Mouse (Mus musculus): ENCODE results near the gene Syt11. TPM values are rescaled to one million over a fixed set of nuclear protein-coding genes. Genes with fewer than 3 reads are reported as not detected.

The Syt11 gene
- polyA plus RNA-seq, 1 experiment from 2014 or later: 204 TPM

GRCm38 (mm10) chr3:88761619-88762018 is 13.3 kb downstream of the Syt11 start:
- Histone ChIP-seq H3K36me3 (replicated peaks) (peaks cover 33% of the 10 kb centered on the region; the same call in 1 of the 2 replicates), H3K9ac (no peak overlapping the region), H3K4me3 (no peak overlapping the region), H3K27me3 (replicated peaks) (no peaks in the 10 kb centered on the region), H3K27ac (no peak overlapping the region), H3K4me1 (peaks cover 32% of the 10 kb centered on the region), H3K9me3 (no peaks in the 10 kb centered on the region), H3K4me2 (no peak overlapping the region)
- WGBS: 95% methylated on average over 19 of the region's 19 CpGs
- ATAC-seq (replicated peaks): no peak

- Histone ChIP-seq H3K9ac (peak overlapping the region; percentile 9; the same call in 1 of the 2 replicates), H3K36me3 (replicated peaks) (peaks cover 26% of the 10 kb centered on the region; the same call in 1 of the 2 replicates), H3K9me3 (no peaks in the 10 kb centered on the region), H3K4me2 (peak overlapping the region; percentile 13; the same call in 1 of the 2 replicates), H3K27ac (peak overlapping the region; percentile 78), H3K4me3 (no peak overlapping the region), H3K27me3 (replicated peaks) (no peaks in the 10 kb centered on the region), H3K4me1 (peaks cover 48% of the 10 kb centered on the region)
- ATAC-seq (replicated peaks): peak; percentile 83
- WGBS: 2% methylated on average over 5 of the region's 5 CpGs
Measured at GRCm38 (mm10) chr3:88758045-88758500, 16.9 kb downstream of the Syt11 start.

- peaks cover 29% of the 10 kb centered on the region for H3K36me3 ChIP-seq (replicated peaks)
- H3K27ac ChIP-seq: peak overlapping the region; percentile 78
- H3K4me1 ChIP-seq: peaks cover 42% of the 10 kb centered on the region
- ATAC-seq (replicated peaks): no peak
- H3K4me3 ChIP-seq: no peak overlapping the region
- H3K4me2 ChIP-seq: no peak overlapping the region
- H3K27me3 ChIP-seq (replicated peaks): no peaks in the 10 kb centered on the region
- H3K9ac ChIP-seq: no peak overlapping the region
- no peaks in the 10 kb centered on the region for H3K9me3 ChIP-seq
- 27% methylated on average over 4 of the region's 4 CpGs for WGBS
Measured at GRCm38 (mm10) chr3:88756276-88756675, 18.7 kb downstream of the Syt11 start.

- Histone ChIP-seq H3K27ac (peak overlapping the region; percentile 78; the same call in 1 of the 2 replicates), H3K36me3 (replicated peaks) (peaks cover 27% of the 10 kb centered on the region), H3K4me2 (no peak overlapping the region), H3K4me3 (no peak overlapping the region), H3K4me1 (peaks cover 42% of the 10 kb centered on the region), H3K9me3 (no peaks in the 10 kb centered on the region), H3K9ac (no peak overlapping the region), H3K27me3 (replicated peaks) (no peaks in the 10 kb centered on the region)
- 76% methylated on average over 3 of the region's 3 CpGs for WGBS
- no peak for ATAC-seq (replicated peaks)
Measured at GRCm38 (mm10) chr3:88755541-88755940, 19.4 kb downstream of the Syt11 start.

- no peak for ATAC-seq (replicated peaks)
- H3K4me1 ChIP-seq: peaks cover 41% of the 10 kb centered on the region
Measured at GRCm38 (mm10) chr3:88754283-88754682, 20.7 kb downstream of the Syt11 start.

GRCm38 (mm10) chr3:88746871-88747231 is 28.1 kb downstream of the Syt11 start:
- 89% methylated on average over 4 of the region's 4 CpGs for WGBS

More at GRCm38 (mm10) chr3:88754283-88754682, 20.7 kb downstream of the Syt11 start:
- WGBS: 80% methylated on average over 4 of the region's 4 CpGs
- Histone ChIP-seq H3K27me3 (replicated peaks) (no peaks in the 10 kb centered on the region), H3K9ac (no peak overlapping the region), H3K27ac (no peak overlapping the region), H3K36me3 (replicated peaks) (peaks cover 33% of the 10 kb centered on the region), H3K4me2 (no peak overlapping the region), H3K4me3 (no peak overlapping the region), H3K9me3 (no peaks in the 10 kb centered on the region)

GRCm38 (mm10) chr3:88746139-88746870 is 28.7 kb downstream of the Syt11 start:
- no peaks in the 10 kb centered on the region for H3K4me1 ChIP-seq
- no peak overlapping the region for H3K4me2 ChIP-seq
- no peak for ATAC-seq (replicated peaks)
- WGBS: 95% methylated on average over 15 of the region's 15 CpGs
- no peak overlapping the region for H3K4me3 ChIP-seq
- peaks cover 4% of the 10 kb centered on the region; the same call in 1 of the 2 replicates for H3K9me3 ChIP-seq
- H3K36me3 ChIP-seq (replicated peaks): peaks cover 58% of the 10 kb centered on the region
- H3K9ac ChIP-seq: no peak overlapping the region
- no peaks in the 10 kb centered on the region for H3K27me3 ChIP-seq (replicated peaks)
- no peak overlapping the region for H3K27ac ChIP-seq

More at GRCm38 (mm10) chr3:88746871-88747231, 28.1 kb downstream of the Syt11 start:
- Histone ChIP-seq H3K27me3 (replicated peaks) (no peaks in the 10 kb centered on the region), H3K36me3 (replicated peaks) (peaks cover 58% of the 10 kb centered on the region), H3K9me3 (peaks cover 4% of the 10 kb centered on the region; the same call in 1 of the 2 replicates), H3K27ac (no peak overlapping the region), H3K4me3 (no peak overlapping the region), H3K4me2 (no peak overlapping the region), H3K9ac (no peak overlapping the region), H3K4me1 (no peaks in the 10 kb centered on the region)
- no peak for ATAC-seq (replicated peaks)

GRCm38 (mm10) chr3:88745534-88745933 is 29.4 kb downstream of the Syt11 start:
- no peak for ATAC-seq (replicated peaks)
- no peaks in the 10 kb centered on the region for H3K4me1 ChIP-seq
- WGBS: 91% methylated on average over 9 of the region's 9 CpGs
- H3K27me3 ChIP-seq (replicated peaks): no peaks in the 10 kb centered on the region
- peaks cover 4% of the 10 kb centered on the region; the same call in 1 of the 2 replicates for H3K9me3 ChIP-seq
- no peak overlapping the region for H3K9ac ChIP-seq
- no peak overlapping the region for H3K4me3 ChIP-seq
- peaks cover 53% of the 10 kb centered on the region for H3K36me3 ChIP-seq (replicated peaks)
- H3K4me2 ChIP-seq: no peak overlapping the region
- H3K27ac ChIP-seq: no peak overlapping the region

- H3K4me1 ChIP-seq: no peaks in the 10 kb centered on the region
- no peaks in the 10 kb centered on the region for H3K27me3 ChIP-seq (replicated peaks)
- H3K4me2 ChIP-seq: no peak overlapping the region
- 94% methylated on average over 3 of the region's 3 CpGs for WGBS
- H3K4me3 ChIP-seq: no peak overlapping the region
- H3K36me3 ChIP-seq (replicated peaks): peaks cover 26% of the 10 kb centered on the region
- no peak for ATAC-seq (replicated peaks)
- no peaks in the 10 kb centered on the region for H3K9me3 ChIP-seq
- H3K27ac ChIP-seq: no peak overlapping the region
- no peak overlapping the region for H3K9ac ChIP-seq
Measured at GRCm38 (mm10) chr3:88740147-88740546, 34.8 kb downstream of the Syt11 start.

GRCm38 (mm10) chr3:88738641-88739040 is 36.3 kb downstream of the Syt11 start:
- Histone ChIP-seq H3K4me3 (no peak overlapping the region), H3K36me3 (replicated peaks) (peaks cover 22% of the 10 kb centered on the region; the same call in 1 of the 2 replicates), H3K27ac (no peak overlapping the region), H3K4me1 (no peaks in the 10 kb centered on the region), H3K4me2 (no peak overlapping the region), H3K9me3 (no peaks in the 10 kb centered on the region), H3K9ac (no peak overlapping the region), H3K27me3 (replicated peaks) (no peaks in the 10 kb centered on the region)
- WGBS: 48% methylated on average over 3 of the region's 3 CpGs
- no peak for ATAC-seq (replicated peaks)

GRCm38 (mm10) chr3:88736556-88736955 is 38.4 kb downstream of the Syt11 start:
- Histone ChIP-seq H3K36me3 (replicated peaks) (peaks cover 18% of the 10 kb centered on the region; the same call in 1 of the 2 replicates), H3K4me2 (no peak overlapping the region), H3K27ac (no peak overlapping the region), H3K9me3 (no peaks in the 10 kb centered on the region), H3K9ac (no peak overlapping the region), H3K27me3 (replicated peaks) (no peaks in the 10 kb centered on the region), H3K4me1 (no peaks in the 10 kb centered on the region), H3K4me3 (no peak overlapping the region)
- no peak for ATAC-seq (replicated peaks)
- WGBS: 97% methylated on average over 2 of the region's 2 CpGs

- Histone ChIP-seq H3K4me3 (no peak overlapping the region), H3K27ac (no peak overlapping the region), H3K9ac (no peak overlapping the region), H3K4me1 (peaks cover 22% of the 10 kb centered on the region), H3K9me3 (no peaks in the 10 kb centered on the region), H3K4me2 (no peak overlapping the region), H3K27me3 (replicated peaks) (no peaks in the 10 kb centered on the region), H3K36me3 (replicated peaks) (peaks cover 7% of the 10 kb centered on the region; the same call in 1 of the 2 replicates)
- no peak for ATAC-seq (replicated peaks)
- WGBS: 74% methylated on average over 2 of the region's 2 CpGs
Measured at GRCm38 (mm10) chr3:88719098-88719497, 55.9 kb downstream of the Syt11 start.

GRCm38 (mm10) chr3:88717831-88718230 is 57.1 kb downstream of the Syt11 start:
- peak overlapping the region; percentile 96 for H3K4me2 ChIP-seq
- H3K27me3 ChIP-seq (replicated peaks): no peaks in the 10 kb centered on the region
- peaks cover 15% of the 10 kb centered on the region for H3K36me3 ChIP-seq (replicated peaks)
- no peak overlapping the region for H3K27ac ChIP-seq
- peaks cover 22% of the 10 kb centered on the region for H3K4me1 ChIP-seq
- no peak overlapping the region for H3K9ac ChIP-seq
- no peaks in the 10 kb centered on the region for H3K9me3 ChIP-seq
- WGBS: 77% methylated on average over 1 of the region's 1 CpGs
- H3K4me3 ChIP-seq: peak overlapping the region; percentile 12
- ATAC-seq (replicated peaks): no peak

Measured in midbrain, embryonic 15.5 days (tissue).